Mouse (Mus musculus) erythroblast, embryonic 14.5 days (primary cell): ENCODE data around the gene 1700021F05Rik.

Experiments
- GATA1 ChIP-seq: IDR thresholded peaks from 2 replicates; pipeline ENCODE4 v1.6.1; 2012; ENCODE audit warnings: low read length, inconsistent platforms, mixed read lengths
- TAL1 ChIP-seq: IDR thresholded peaks from 3 replicates; pipeline ENCODE4 v1.6.1; 2012; ENCODE audit warnings: low read length, inconsistent platforms, mixed read lengths

GRCm38 (mm10) chr10:43578754-43579380 lies 38.1 kb upstream of the 1700021F05Rik start:
- TF ChIP-seq TAL1: no peak
- TF ChIP-seq GATA1: no peak
